Mouse (Mus musculus) lung, adult 2 months (tissue): ENCODE measurements around the gene Pamr1. TPM values are rescaled to one million over a fixed set of nuclear protein-coding genes. Genes with fewer than 3 reads are reported as not detected.
A peak's percentile ranks its signal among the peaks of the same experiment; 100 is the strongest.

Experiments used
- DNase-seq: peaks from one replicate; pipeline ENCODE4 v3.0.0; 2022
- H3K4me1 ChIP-seq: fragments of 200-500 bp; 2 replicates; pipeline ENCODE4 v1.6.1; 2011; ENCODE audit warnings: low read length; ENCODE audit not compliant: control insufficient read depth, insufficient read depth
- H3K4me3 ChIP-seq: fragments of 200-500 bp; replicated peaks from 2 replicates; pipeline ENCODE3; 2011; ENCODE audit warnings: low read depth, mild to moderate bottlenecking, control low read depth, low read length; ENCODE audit errors: extremely low read depth
- CTCF ChIP-seq: fragments of 200-500 bp; IDR thresholded peaks from 2 replicates; pipeline ENCODE4 v1.5.1; 2011; ENCODE audit warnings: mild to moderate bottlenecking, low read length, control low read depth; ENCODE audit not compliant: insufficient read depth
- POLR2A ChIP-seq: fragments of 200-500 bp; IDR thresholded peaks from 2 replicates; pipeline ENCODE4 v1.6.1; 2011; ENCODE audit warnings: low read depth, mild to moderate bottlenecking, control low read depth, low read length, borderline replicate concordance; ENCODE audit errors: extremely low read depth
- WGBS: fragments of 180-500 bp; shearing (Covaris S2); methylation state at CpG from one replicate; pipeline ENCODE4 v1.1.7; 2018; 5-methylcytosine and 5-hydroxymethylcytosine counted together
- polyA plus RNA-seq: library from polyadenylated mRNA; depleted of rRNA; stranded (reverse); fragments of >200 nt; gene quantifications from 2 replicates; pipeline ENCODE4 v1.2.3, GENCODE M21; 2012

Pamr1 gene
- polyA plus RNA-seq, 1 experiment, result 13.4 TPM

DNA sequence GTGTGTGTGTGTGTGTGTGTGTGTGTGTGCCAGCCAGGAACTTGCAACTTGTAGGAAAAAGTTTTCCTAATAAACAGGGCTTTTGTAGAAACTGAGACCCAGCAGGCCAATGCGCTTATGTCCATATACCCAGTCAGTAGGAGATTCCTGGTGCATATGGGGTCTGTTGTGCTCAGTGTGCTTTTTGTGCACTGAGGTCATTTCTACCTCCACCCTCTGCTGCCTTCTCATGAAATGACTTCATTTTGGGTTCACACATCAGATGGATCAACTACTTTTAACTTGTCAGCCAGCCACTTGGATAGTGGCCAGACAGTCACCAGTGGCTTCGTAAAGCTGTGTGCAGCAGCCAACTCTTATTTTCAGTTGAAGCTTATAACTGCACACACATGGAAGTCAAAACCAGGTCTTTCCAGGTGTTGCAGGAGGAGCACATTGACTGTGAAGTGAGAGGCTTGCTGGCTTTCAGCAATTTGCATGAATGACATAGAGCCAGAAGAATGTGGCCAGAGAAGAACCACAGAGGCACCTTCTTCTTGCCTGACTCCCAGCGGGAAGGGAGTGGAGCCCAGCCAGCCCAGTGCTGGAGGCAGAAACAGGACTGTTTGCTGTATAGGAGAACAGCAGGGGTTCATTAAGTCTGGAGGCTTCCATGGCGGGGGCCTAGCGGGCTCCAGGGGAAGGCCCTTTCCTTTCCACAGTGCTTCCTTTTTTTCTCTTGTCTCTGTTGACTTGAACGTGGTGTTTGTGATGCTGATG is 5.7 kb upstream of the Pamr1 start:
- no peak for TF ChIP-seq CTCF
- no peak for DNase-seq
- 44% methylated on average over 6 of the region's 6 CpGs for WGBS
- Histone ChIP-seq H3K4me3 (no peak overlapping the region), H3K4me1 (no peaks in the 10 kb centered on the region; the same call in 1 of the 2 replicates)

DNA sequence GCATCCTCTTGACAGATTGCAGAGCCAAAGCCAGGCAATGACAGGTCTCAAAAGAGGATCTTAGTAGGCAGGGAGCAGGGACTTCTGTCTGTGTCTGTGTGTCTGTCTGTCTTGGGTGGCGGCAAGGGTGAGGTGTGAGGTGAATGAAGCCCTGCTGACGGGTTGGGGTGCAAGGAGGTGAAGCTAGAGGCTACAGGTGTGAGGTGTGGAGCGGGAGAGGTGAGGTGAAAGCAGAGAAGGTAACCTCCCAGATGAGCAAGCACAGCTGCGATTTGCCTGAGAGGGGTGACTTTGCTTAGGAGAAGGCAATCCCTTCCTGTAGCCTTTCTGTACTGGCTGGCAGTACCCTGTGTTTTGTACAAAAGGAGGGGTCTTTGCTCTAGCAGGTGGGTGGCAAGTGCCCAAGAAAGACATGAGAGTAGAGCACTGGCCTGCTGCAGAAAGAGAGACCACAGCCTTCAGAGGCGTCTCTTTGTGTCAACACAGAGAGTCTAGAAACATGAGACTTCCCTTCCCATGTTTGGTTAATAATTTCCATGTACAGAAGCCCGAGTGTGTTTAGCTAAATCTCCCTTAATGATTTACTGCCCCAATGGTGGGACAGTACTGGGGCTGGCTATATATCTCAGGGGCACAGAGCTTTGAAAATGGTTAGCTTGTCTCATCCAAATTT is 1.2 kb downstream of the Pamr1 start:
- Histone ChIP-seq H3K4me1 (peaks cover 19% of the 10 kb centered on the region), H3K4me3 (peak overlapping the region; percentile 24)
- TF ChIP-seq POLR2A, result no peak
- no peak for TF ChIP-seq CTCF
- 26% methylated on average over 6 of the region's 6 CpGs for WGBS
- DNase-seq, result no peak

DNA sequence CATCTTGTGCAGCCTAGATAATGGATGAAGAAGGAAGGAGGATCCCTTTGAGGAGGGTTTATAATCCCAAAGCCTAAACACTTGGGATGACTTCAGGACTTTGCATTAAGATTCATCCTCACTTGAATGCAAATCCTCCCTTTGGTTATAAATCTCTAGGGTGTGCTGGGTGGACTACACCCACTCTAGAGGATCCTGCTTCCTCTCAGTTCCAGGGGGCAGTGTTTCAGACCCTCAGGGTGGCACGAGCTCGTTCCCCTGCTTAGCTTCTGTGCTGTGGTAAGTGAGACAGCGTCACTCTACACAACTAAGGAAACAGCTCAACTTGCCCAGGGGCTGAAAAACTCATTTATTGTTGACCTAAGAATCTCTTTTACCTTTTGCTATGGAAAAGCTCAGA is 1.8 kb downstream of the Pamr1 start:
- no peak for DNase-seq
- Histone ChIP-seq H3K4me1 (peaks cover 19% of the 10 kb centered on the region), H3K4me3 (no peak overlapping the region)
- TF ChIP-seq POLR2A (no peak), CTCF (no peak)
- 23% methylated on average over 3 of the region's 3 CpGs for WGBS

DNA sequence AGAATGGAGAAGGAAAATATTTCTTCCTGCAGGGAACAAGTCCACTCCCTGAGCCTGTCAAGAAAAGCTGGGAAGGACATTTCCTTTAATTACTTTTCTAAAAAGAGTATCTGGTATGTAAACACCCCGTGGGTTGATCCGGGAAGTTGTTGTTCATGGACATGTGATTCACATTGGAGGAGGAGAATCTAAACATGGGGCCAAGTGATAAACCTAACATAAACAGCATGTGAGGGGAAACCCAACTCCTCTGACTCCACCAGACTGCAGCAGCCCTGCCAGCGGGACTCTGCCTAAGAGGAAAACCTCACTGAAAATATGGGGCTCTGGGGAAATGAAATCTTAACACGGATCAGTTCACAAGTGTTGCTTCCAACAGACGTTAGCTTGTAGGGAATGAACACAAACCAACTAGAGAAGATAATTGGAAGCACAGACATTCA is 2.3 kb downstream of the Pamr1 start:
- 8% methylated on average over 5 of the region's 5 CpGs for WGBS
- Histone ChIP-seq H3K4me3 (no peak overlapping the region), H3K4me1 (peaks cover 19% of the 10 kb centered on the region)
- TF ChIP-seq POLR2A (no peak), CTCF (no peak)
- no peak for DNase-seq

DNA sequence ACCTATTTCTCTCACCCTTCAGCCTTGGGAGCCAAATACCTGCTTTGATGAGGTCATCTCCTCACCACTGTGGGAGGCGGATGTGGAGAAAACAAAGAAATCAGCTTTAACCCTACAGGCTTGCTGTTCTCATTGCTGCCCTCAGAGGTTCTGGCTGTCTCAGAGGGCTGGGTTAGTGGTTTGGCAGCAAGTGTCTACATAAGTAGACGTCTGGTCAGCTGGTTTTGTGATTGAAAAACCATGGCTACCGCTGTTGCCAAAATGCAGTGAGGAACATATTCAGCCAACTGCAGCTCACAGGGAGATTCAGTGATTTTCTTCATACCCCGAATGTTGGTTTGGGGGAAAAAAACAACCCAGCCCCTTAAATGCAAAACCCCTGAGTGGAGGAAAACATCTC is 7.3 kb downstream of the Pamr1 start:
- 63% methylated on average over 4 of the region's 4 CpGs for WGBS
- Histone ChIP-seq H3K4me3 (no peak overlapping the region), H3K4me1 (peaks cover 3% of the 10 kb centered on the region; the same call in 1 of the 2 replicates)
- DNase-seq, result no peak
- no peak for TF ChIP-seq POLR2A
- no peak for TF ChIP-seq CTCF

DNA sequence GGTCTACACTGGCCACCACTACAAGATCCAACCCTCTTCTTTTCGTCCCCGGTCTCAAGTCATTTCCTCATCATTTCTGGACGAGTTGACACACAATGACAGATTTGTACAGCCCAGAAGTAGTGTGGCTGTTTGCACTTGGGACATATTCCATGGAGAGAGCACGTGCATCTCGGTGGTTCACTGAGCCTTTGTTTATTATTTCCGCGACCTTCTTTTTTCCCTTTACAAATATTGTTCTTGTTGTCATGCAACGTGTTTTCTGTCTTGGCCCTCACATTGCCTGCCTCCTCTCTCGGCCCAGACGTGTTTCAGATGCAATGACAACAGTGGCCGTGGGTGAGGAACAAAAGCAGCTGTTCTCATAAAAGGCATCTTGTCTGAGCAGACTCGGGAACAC is 9.2 kb downstream of the Pamr1 start:
- TF ChIP-seq CTCF (no peak), POLR2A (no peak)
- 58% methylated on average over 12 of the region's 12 CpGs for WGBS
- no peak for DNase-seq
- H3K4me3 ChIP-seq, result no peak overlapping the region
- H3K4me1 ChIP-seq, result no peaks in the 10 kb centered on the region

DNA sequence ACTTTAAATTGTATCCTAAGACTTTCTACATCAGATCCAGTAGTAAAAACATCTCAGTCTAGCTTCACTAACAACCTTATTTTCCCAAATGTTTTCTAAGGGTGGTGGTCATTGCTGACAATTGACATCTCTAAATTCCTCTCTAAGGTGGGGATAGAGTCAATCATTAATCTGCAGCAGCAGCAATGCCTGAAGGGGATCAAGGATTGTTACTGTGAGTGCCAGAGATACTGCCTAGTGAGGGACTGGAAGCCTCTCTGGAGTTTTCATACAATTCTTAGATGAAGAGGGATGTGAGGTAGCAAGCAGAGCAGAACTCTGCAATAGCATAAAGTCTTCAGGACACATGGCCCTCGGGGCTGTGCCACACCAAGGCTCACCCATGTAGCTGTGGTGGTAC is 14.0 kb downstream of the Pamr1 start:
- WGBS, result 72% methylated on average over 1 of the region's 1 CpGs
- no peaks in the 10 kb centered on the region for H3K4me1 ChIP-seq
- TF ChIP-seq POLR2A (no peak), CTCF (no peak)
- no peak for DNase-seq
- H3K4me3 ChIP-seq, result no peak overlapping the region

DNA sequence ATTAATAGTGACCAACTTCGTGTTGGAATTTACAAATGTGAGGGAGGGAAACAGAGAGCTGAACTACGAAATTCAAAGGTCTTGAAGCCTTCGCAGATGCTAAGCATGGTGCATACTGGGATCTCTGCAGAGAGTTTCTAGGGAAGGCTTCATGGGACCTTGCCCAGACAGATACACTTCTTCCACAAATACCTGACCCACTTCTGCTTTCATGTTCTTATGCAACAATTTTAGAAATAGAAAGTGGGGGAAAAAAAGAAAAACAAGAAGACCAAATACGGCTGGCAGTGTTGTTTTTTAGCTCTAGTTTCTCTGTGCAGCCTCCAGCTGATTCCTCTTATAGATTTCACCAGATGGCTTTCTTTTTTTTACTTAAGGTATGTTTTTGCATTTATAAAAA is 29.4 kb downstream of the Pamr1 start:
- WGBS, result 73% methylated on average over 4 of the region's 4 CpGs
- H3K4me3 ChIP-seq, result no peak overlapping the region

DNA sequence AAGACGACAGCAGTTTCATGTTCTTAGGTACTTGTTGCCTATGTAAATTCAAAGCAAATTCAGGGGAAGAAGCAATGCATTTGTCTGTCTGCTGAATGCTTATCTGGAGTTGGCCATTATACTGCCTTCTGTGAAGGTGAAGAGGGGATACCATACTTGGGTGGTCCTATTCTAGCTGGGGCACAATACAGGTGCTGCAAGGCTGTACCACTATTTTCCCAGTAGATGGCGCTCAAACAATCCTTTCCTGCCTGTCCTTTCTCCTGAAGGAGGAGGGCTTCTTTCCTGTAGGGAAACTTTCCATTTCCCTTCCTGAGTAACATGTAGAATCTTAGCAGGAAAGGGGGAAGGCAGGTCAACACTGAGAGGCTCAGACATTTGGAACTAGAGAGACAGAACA is 40.2 kb downstream of the Pamr1 start:
- WGBS, result 37% methylated on average over 2 of the region's 2 CpGs
- TF ChIP-seq POLR2A, result no peak
- peak; percentile 35; the same call in 1 of the 2 replicates for TF ChIP-seq CTCF
- DNase-seq, result peak; percentile 13
- Histone ChIP-seq H3K4me1 (no peaks in the 10 kb centered on the region; the same call in 1 of the 2 replicates), H3K4me3 (no peak overlapping the region)

More for the DNA sequence above, 29.4 kb downstream of the Pamr1 start:
- DNase-seq, result no peak
- H3K4me1 ChIP-seq, result no peaks in the 10 kb centered on the region
- no peak for TF ChIP-seq POLR2A
- no peak for TF ChIP-seq CTCF

DNA sequence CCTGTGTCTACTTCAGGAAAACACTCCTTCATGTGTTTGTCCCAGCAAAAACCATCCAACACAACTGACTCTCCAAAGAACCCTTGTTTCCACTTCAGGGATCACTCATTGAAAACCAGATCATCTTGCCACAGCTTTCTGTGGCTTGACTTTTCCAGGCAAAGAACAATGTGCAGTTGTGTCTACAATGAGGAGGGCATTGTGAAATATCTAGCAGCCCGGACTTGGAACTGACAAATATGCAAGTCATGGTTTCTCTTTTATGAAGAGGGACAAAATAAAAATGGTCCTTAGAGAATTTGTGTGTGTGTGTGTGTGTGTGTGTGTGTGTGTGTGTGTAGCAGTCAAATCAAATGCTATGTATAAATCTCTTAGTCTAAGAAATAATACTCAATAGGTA is 44.7 kb downstream of the Pamr1 start:
- DNase-seq, result no peak
- H3K4me3 ChIP-seq, result no peak overlapping the region
- H3K4me1 ChIP-seq, result no peaks in the 10 kb centered on the region; the same call in 1 of the 2 replicates
- 47% methylated on average over 1 of the region's 1 CpGs for WGBS
- TF ChIP-seq POLR2A (no peak), CTCF (no peak)
